Mouse (Mus musculus) heart, embryonic 10.5 days (tissue): ENCODE data around the gene Bora. TPM values are rescaled to one million over a fixed set of nuclear protein-coding genes. Genes with fewer than 3 reads are reported as not detected.
A peak's percentile ranks its signal among the peaks of the same experiment; 100 is the strongest.
"Not testable (repeated sequence)": the region's sequence is repeated elsewhere in the genome, so short reads cannot be mapped to it uniquely, and the experiment has no call there.

Experiments
- DNase-seq: peaks from one replicate; pipeline ENCODE4 v3.0.0-alpha.2; 2017; ENCODE audit warnings: low spot score
- H3K27ac ChIP-seq: fragments of 300-500 bp; sonication (generic); 2 replicates; pipeline ENCODE4 v1.5.1; 2016; ENCODE audit warnings: mild to moderate bottlenecking
- H3K27me3 ChIP-seq: fragments of 300-500 bp; sonication (generic); 2 replicates; pipeline ENCODE4 v1.6.1; 2016; ENCODE audit warnings: mild to moderate bottlenecking; ENCODE audit not compliant: poor library complexity, insufficient read depth, severe bottlenecking
- H3K36me3 ChIP-seq: fragments of 300-500 bp; sonication (generic); 2 replicates; pipeline ENCODE4 v1.6.1; 2016; ENCODE audit warnings: mild to moderate bottlenecking, moderate library complexity
- H3K4me1 ChIP-seq: fragments of 300-500 bp; sonication (generic); 2 replicates; pipeline ENCODE4 v1.6.1; 2016; ENCODE audit warnings: mild to moderate bottlenecking
- H3K4me3 ChIP-seq: fragments of 300-500 bp; sonication (generic); 2 replicates; pipeline ENCODE4 v1.5.1; 2016; ENCODE audit warnings: mild to moderate bottlenecking, moderate library complexity
- H3K9me3 ChIP-seq: fragments of 300-500 bp; sonication (generic); 2 replicates; pipeline ENCODE4 v1.6.1; 2016; ENCODE audit warnings: mild to moderate bottlenecking, moderate library complexity
- WGBS: fragments of 180-500 bp; shearing (Covaris S2); methylation state at CpG from one replicate; pipeline ENCODE4 v1.1.7; 2016; 5-methylcytosine and 5-hydroxymethylcytosine counted together
- polyA plus RNA-seq: library from polyadenylated mRNA; unstranded; fragments of >200 nt; fragmentation: Nextera tagmentation; extraction: Ambion mirVana; gene quantifications from 2 replicates; pipeline ENCODE4 v1.2.1, GENCODE M21; 2016

The Bora gene
- polyA plus RNA-seq, 1 experiment from 2014 or later: 65.2 TPM

- not testable (repeated sequence) for DNase-seq, H3K27ac ChIP-seq, H3K27me3 ChIP-seq, H3K9me3 ChIP-seq, H3K4me3 ChIP-seq
- 80% methylated on average over 5 of the region's 5 CpGs for WGBS
- H3K36me3 ChIP-seq: peaks cover 37% of the 10 kb centered on the region
- H3K4me1 ChIP-seq: peaks cover 21% of the 10 kb centered on the region
Observed at GRCm38 (mm10) chr14:99039308-99039707, 6.7 kb upstream of the Bora start.

GRCm38 (mm10) chr14:99041416-99041815 lies 4.6 kb upstream of the Bora start:
- no peak overlapping the region for H3K4me3 ChIP-seq
- peaks cover 23% of the 10 kb centered on the region for H3K4me1 ChIP-seq
- WGBS: 61% methylated on average over 4 of the region's 4 CpGs
- no peak for DNase-seq
- H3K27me3 ChIP-seq: no peaks in the 10 kb centered on the region
- H3K9me3 ChIP-seq: no peaks in the 10 kb centered on the region
- H3K36me3 ChIP-seq: peaks cover 21% of the 10 kb centered on the region
- H3K27ac ChIP-seq: peak overlapping the region; percentile 25; the same call in 1 of the 2 replicates

GRCm38 (mm10) chr14:99043499-99043898 lies 2.5 kb upstream of the Bora start:
- peaks cover 16% of the 10 kb centered on the region; the same call in 1 of the 2 replicates for H3K36me3 ChIP-seq
- DNase-seq: no peak
- H3K4me1 ChIP-seq: peaks cover 27% of the 10 kb centered on the region
- H3K9me3 ChIP-seq: no peaks in the 10 kb centered on the region
- no peak overlapping the region for H3K27ac ChIP-seq
- H3K27me3 ChIP-seq: no peaks in the 10 kb centered on the region
- H3K4me3 ChIP-seq: peak overlapping the region; percentile 86
- 68% methylated on average over 1 of the region's 1 CpGs for WGBS

- H3K4me3 ChIP-seq: peak overlapping the region; percentile 86
- H3K9me3 ChIP-seq: no peaks in the 10 kb centered on the region
- H3K27ac ChIP-seq: no peak overlapping the region
- no peak for DNase-seq
- peaks cover 27% of the 10 kb centered on the region for H3K4me1 ChIP-seq
- H3K36me3 ChIP-seq: peaks cover 13% of the 10 kb centered on the region; the same call in 1 of the 2 replicates
- WGBS: 44% methylated on average over 10 of the region's 10 CpGs
- H3K27me3 ChIP-seq: no peaks in the 10 kb centered on the region
Observed at GRCm38 (mm10) chr14:99044096-99044495, 1.9 kb upstream of the Bora start.

GRCm38 (mm10) chr14:99044718-99045117 lies 1.3 kb upstream of the Bora start:
- H3K9me3 ChIP-seq: no peaks in the 10 kb centered on the region
- H3K36me3 ChIP-seq: peaks cover 8% of the 10 kb centered on the region; the same call in 1 of the 2 replicates
- 0 out of 2 replicates have a peak overlapping the region, but pooled peaks have one; percentile 98 for H3K27ac ChIP-seq
- DNase-seq: no peak
- 8% methylated on average over 5 of the region's 5 CpGs for WGBS
- H3K27me3 ChIP-seq: no peaks in the 10 kb centered on the region
- peaks cover 27% of the 10 kb centered on the region for H3K4me1 ChIP-seq
- peak overlapping the region; percentile 86 for H3K4me3 ChIP-seq

GRCm38 (mm10) chr14:99045378-99046030 lies 518 bp upstream of the Bora start:
- Histone ChIP-seq H3K4me1 (peaks cover 27% of the 10 kb centered on the region), H3K4me3 (peak overlapping the region; percentile 86), H3K9me3 (no peaks in the 10 kb centered on the region), H3K27ac (peak overlapping the region; percentile 98), H3K27me3 (no peaks in the 10 kb centered on the region), H3K36me3 (peaks cover 14% of the 10 kb centered on the region)
- DNase-seq: peak; percentile 85
- WGBS: under 1% methylated on average over 66 of the region's 70 CpGs

GRCm38 (mm10) chr14:99046782-99047181 lies 760 bp downstream of the Bora start:
- Histone ChIP-seq H3K4me3 (peak overlapping the region; percentile 86), H3K27me3 (no peaks in the 10 kb centered on the region), H3K27ac (peak overlapping the region; percentile 98), H3K36me3 (peaks cover 26% of the 10 kb centered on the region), H3K4me1 (peaks cover 20% of the 10 kb centered on the region), H3K9me3 (no peaks in the 10 kb centered on the region)
- WGBS: under 1% methylated on average over 15 of the region's 15 CpGs
- no peak for DNase-seq

- 87% methylated on average over 7 of the region's 7 CpGs for WGBS
- Histone ChIP-seq H3K36me3 (peaks cover 74% of the 10 kb centered on the region), H3K27me3 (no peaks in the 10 kb centered on the region), H3K9me3 (no peaks in the 10 kb centered on the region), H3K27ac (no peak overlapping the region), H3K4me1 (no peaks in the 10 kb centered on the region), H3K4me3 (no peak overlapping the region)
- no peak for DNase-seq
Observed at GRCm38 (mm10) chr14:99058959-99059586, 13.1 kb downstream of the Bora start.

- H3K27ac ChIP-seq: no peak overlapping the region
- H3K27me3 ChIP-seq: no peaks in the 10 kb centered on the region
- H3K4me3 ChIP-seq: no peak overlapping the region
- no peak for DNase-seq
- peaks cover 74% of the 10 kb centered on the region for H3K36me3 ChIP-seq
- WGBS: 95% methylated on average over 12 of the region's 12 CpGs
- no peaks in the 10 kb centered on the region for H3K4me1 ChIP-seq
- no peaks in the 10 kb centered on the region for H3K9me3 ChIP-seq
Observed at GRCm38 (mm10) chr14:99060616-99061015, 14.6 kb downstream of the Bora start.

GRCm38 (mm10) chr14:99063091-99063490 lies 17.1 kb downstream of the Bora start:
- Histone ChIP-seq H3K4me3 (no peak overlapping the region), H3K9me3 (no peaks in the 10 kb centered on the region), H3K27me3 (no peaks in the 10 kb centered on the region), H3K36me3 (peaks cover 77% of the 10 kb centered on the region), H3K27ac (no peak overlapping the region), H3K4me1 (no peaks in the 10 kb centered on the region)
- 88% methylated on average over 2 of the region's 2 CpGs for WGBS
- no peak for DNase-seq

GRCm38 (mm10) chr14:99071146-99071545 lies 25.1 kb downstream of the Bora start:
- DNase-seq: no peak
- H3K27ac ChIP-seq: no peak overlapping the region
- no peaks in the 10 kb centered on the region for H3K9me3 ChIP-seq
- 92% methylated on average over 4 of the region's 4 CpGs for WGBS
- H3K36me3 ChIP-seq: peaks cover 86% of the 10 kb centered on the region
- no peaks in the 10 kb centered on the region for H3K27me3 ChIP-seq
- H3K4me1 ChIP-seq: no peaks in the 10 kb centered on the region
- H3K4me3 ChIP-seq: no peak overlapping the region

GRCm38 (mm10) chr14:99088947-99089346 lies 42.9 kb downstream of the Bora start:
- H3K9me3 ChIP-seq: no peaks in the 10 kb centered on the region
- peaks cover 3% of the 10 kb centered on the region; the same call in 1 of the 2 replicates for H3K4me1 ChIP-seq
- no peaks in the 10 kb centered on the region for H3K27me3 ChIP-seq
- no peak for DNase-seq
- H3K27ac ChIP-seq: no peak overlapping the region
- 94% methylated on average over 7 of the region's 7 CpGs for WGBS
- no peak overlapping the region for H3K4me3 ChIP-seq
- H3K36me3 ChIP-seq: peaks cover 83% of the 10 kb centered on the region

GRCm38 (mm10) chr14:99099267-99099966 lies 53.4 kb downstream of the Bora start, which contains the start of the genes Pibf1 and Dis3:
Gene Pibf1 (plus strand): TSS chr14:99099424.
Gene Dis3 (minus strand): TSS chr14:99099770.
- peak within 1 kb of the TSS; percentile 99 for H3K4me3 ChIP-seq
- under 1% methylated on average over 73 of the region's 73 CpGs for WGBS
- H3K36me3 ChIP-seq: peaks cover 62% of the 10 kb centered on the region
- peak within 1 kb of the TSS; percentile 94 for H3K27ac ChIP-seq
- DNase-seq: peak; percentile 99
- H3K27me3 ChIP-seq: no peaks in the 10 kb centered on the region
- no peaks in the 10 kb centered on the region for H3K9me3 ChIP-seq
- peaks cover 10% of the 10 kb centered on the region for H3K4me1 ChIP-seq
